Mouse (Mus musculus): ENCODE results near the gene Slc16a14. TPM values are rescaled to one million over a fixed set of nuclear protein-coding genes. Genes with fewer than 3 reads are reported as not detected.

The Slc16a14 gene
- total and polyA plus RNA-seq, 3 experiments, result 0.10 to 0.13 TPM; not detected in 1

DNA sequence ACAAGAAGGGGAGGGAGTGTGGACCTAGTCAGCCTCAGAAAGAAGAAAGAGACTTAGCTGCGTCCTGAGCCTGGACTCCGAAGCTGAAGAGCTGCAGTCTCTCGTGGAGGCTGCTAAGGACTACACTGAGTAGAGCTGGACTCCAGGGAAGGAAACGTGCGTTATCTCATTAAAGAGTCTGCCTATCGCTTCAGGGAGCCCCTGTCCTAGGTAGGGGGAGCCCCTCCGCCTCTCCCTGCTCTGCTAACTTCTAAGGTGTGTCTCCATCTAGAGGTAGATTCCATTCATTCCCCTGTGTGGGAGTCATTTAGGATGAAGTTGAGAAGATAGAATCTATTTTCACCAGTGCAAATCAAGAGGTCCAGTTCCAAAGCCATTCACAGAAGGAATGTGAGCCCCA is 65.4 kb downstream of the Slc16a14 start:
- peak overlapping the region in 2 of 3 experiments; percentile 54 to 57 for H3K4me3 ChIP-seq (replicated peaks in 1 of 3; ENCODE audit: low read depth in 2 of 3, low read length in 2 of 3, poor library complexity in 1 of 3)
- dilution Hi-C loops (cut with MboI; ENCODE audit: extremely low pct_ligation_motif_present, extremely low pct_unique_long_range_greater_than_20kb, low sequenced_read_pairs), result no loop called here
- DNase-seq (ENCODE audit: extremely low read depth), result peak; percentile 56
- in situ Hi-C loops (cut with MboI; ENCODE audit: low pct_ligation_motif_present, low pct_unique_long_range_greater_than_20kb, low sequenced_read_pairs), result no loop called here
- H3K36me3 ChIP-seq (replicated peaks in 1 of 2; ENCODE audit: control insufficient read depth in 1 of 2, insufficient read depth in 1 of 2, low read length in 1 of 2), result no peaks in the 10 kb centered on the region
- H3K79me2 ChIP-seq (replicated peaks; ENCODE audit: control insufficient read depth, extremely low read depth, insufficient read depth, poor library complexity, severe bottlenecking), result no peaks in the 10 kb centered on the region
- H3K9me3 ChIP-seq (replicated peaks; ENCODE audit: low read length), result no peaks in the 10 kb centered on the region
- TF ChIP-seq TBP (conservative IDR thresholded peaks at IDR 0.05; ENCODE audit: low read depth, low read length), result no peak
- peak in 1 of 2 experiments; percentile 64; a peak in 2 of 4 replicates for TF ChIP-seq CTCF (conservative IDR thresholded peaks at IDR 0.05 in 1 of 2, IDR thresholded peaks at IDR 0.05 in 1 of 2; ENCODE audit: low read depth in 2 of 2, low read length in 2 of 2)
- 0 out of 2 replicates have a peak, but pooled peaks have one; percentile 5 for TF ChIP-seq BHLHE40 (IDR thresholded peaks at IDR 0.05; ENCODE audit: low read depth, low read length)
- no peak for TF ChIP-seq MAZ (IDR thresholded peaks at IDR 0.05; ENCODE audit: low read depth, low read length)
- peak; percentile 59 for TF ChIP-seq RAD21 (IDR thresholded peaks at IDR 0.05; ENCODE audit: low read depth, low read length)
- TF ChIP-seq IRF4 (IDR thresholded peaks at IDR 0.05; ENCODE audit: low read depth, low read length), result no peak
- 0 out of 2 replicates have a peak, but pooled peaks have one; percentile 9 for TF ChIP-seq ELF1 (IDR thresholded peaks at IDR 0.05; ENCODE audit: low read depth, low read length)
- TF ChIP-seq POLR2A (IDR thresholded peaks at IDR 0.05; ENCODE audit: low read depth, low read length), result no peak
- TF ChIP-seq PAX5 (IDR thresholded peaks at IDR 0.05; ENCODE audit: low read length), result no peak
- TF ChIP-seq TCF12 (IDR thresholded peaks at IDR 0.05; ENCODE audit: low read depth, low read length), result no peak
- H3K4me2 ChIP-seq (ENCODE audit: insufficient read depth, low read depth, poor library complexity, severe bottlenecking), result peak overlapping the region; percentile 14; the same call in 1 of the 2 replicates
- no peak overlapping the region for H3K27ac ChIP-seq (ENCODE audit: insufficient read depth, low read depth)
- H3K9ac ChIP-seq (ENCODE audit: insufficient read depth, low read depth), result no peak overlapping the region
- H3K4me1 ChIP-seq (ENCODE audit: control insufficient read depth in 1 of 2, insufficient read depth in 2 of 2), result peaks cover 0 to 23% of the 10 kb centered on the region in 2 experiments; a peak in 2 of 4 replicates
- H3K27me3 ChIP-seq (replicated peaks), result no peaks in the 10 kb centered on the region

DNA sequence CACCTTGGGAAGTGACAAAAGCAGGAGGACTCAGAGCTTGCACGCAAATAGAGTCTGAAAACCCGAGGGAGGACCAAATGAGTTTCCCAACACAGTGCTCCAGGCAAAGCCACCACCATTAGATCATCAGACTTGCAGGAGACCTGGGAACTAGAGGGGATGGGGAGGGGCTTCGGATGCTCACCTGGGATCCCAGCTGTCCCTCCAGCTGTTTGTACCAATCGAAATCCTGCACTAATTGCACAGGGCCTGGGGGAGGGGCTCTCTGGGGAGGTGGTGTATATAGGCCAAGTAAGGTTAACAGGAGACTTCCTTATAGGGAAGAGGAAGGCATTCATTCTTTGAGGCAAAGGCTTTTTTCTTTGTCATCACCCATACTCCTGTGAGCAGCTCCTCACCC is 66.1 kb downstream of the Slc16a14 start:
- H3K9ac ChIP-seq (ENCODE audit: insufficient read depth, low read depth), result no peak overlapping the region
- no peak overlapping the region for H3K4me2 ChIP-seq (ENCODE audit: insufficient read depth, low read depth, poor library complexity, severe bottlenecking)
- no peaks in the 10 kb centered on the region for H3K79me2 ChIP-seq (replicated peaks; ENCODE audit: control insufficient read depth, extremely low read depth, insufficient read depth, poor library complexity, severe bottlenecking)
- peaks cover 0 to 26% of the 10 kb centered on the region in 2 experiments; a peak in 2 of 4 replicates for H3K4me1 ChIP-seq (ENCODE audit: control insufficient read depth in 1 of 2, insufficient read depth in 2 of 2)
- H3K27ac ChIP-seq (ENCODE audit: insufficient read depth, low read depth), result no peak overlapping the region
- peak; percentile 14 for DNase-seq (ENCODE audit: extremely low read depth)
- H3K4me3 ChIP-seq (replicated peaks in 1 of 3; ENCODE audit: low read depth in 2 of 3, low read length in 2 of 3, poor library complexity in 1 of 3), result peak overlapping the region in 2 of 3 experiments; percentile 54 to 57
- TF ChIP-seq SIN3A (IDR thresholded peaks at IDR 0.05; ENCODE audit: low read length), result no peak
- in situ Hi-C loops (cut with MboI; ENCODE audit: low pct_ligation_motif_present, low pct_unique_long_range_greater_than_20kb, low sequenced_read_pairs) (no loop called here), dilution Hi-C loops (cut with MboI; ENCODE audit: extremely low pct_ligation_motif_present, extremely low pct_unique_long_range_greater_than_20kb, low sequenced_read_pairs) (no loop called here)
- no peaks in the 10 kb centered on the region for H3K27me3 ChIP-seq (replicated peaks)
- no peaks in the 10 kb centered on the region for H3K9me3 ChIP-seq (replicated peaks; ENCODE audit: low read length)
- no peaks in the 10 kb centered on the region for H3K36me3 ChIP-seq (replicated peaks in 1 of 2; ENCODE audit: control insufficient read depth in 1 of 2, insufficient read depth in 1 of 2, low read length in 1 of 2)

DNA sequence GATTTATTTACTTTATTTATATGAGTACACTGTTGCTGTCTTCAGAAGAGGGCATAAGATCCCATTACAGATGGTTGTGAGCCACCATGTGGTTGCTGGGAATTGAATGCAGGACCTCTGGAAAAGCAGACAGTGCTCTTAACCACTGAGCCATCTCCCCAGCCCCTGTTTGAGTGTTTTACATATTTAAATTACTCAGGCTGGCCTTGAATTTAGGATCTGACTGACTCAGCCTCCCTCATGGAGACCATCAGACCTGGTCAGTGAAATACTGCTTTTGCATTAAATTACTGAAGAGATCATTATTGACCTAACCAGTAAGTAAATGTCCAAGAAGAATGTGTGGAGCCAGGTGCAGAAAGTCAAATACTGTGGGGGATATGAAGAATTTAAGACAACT is 66.6 kb downstream of the Slc16a14 start:
- Histone ChIP-seq H3K27me3 (replicated peaks) (no peaks in the 10 kb centered on the region), H3K4me1 (ENCODE audit: control insufficient read depth in 1 of 2, insufficient read depth in 2 of 2) (peaks cover 0 to 26% of the 10 kb centered on the region in 2 experiments; a peak in 2 of 4 replicates), H3K36me3 (replicated peaks in 1 of 2; ENCODE audit: control insufficient read depth in 1 of 2, insufficient read depth in 1 of 2, low read length in 1 of 2) (no peaks in the 10 kb centered on the region), H3K4me3 (replicated peaks in 1 of 3; ENCODE audit: low read depth in 2 of 3, low read length in 2 of 3, poor library complexity in 1 of 3) (no peak overlapping the region), H3K27ac (ENCODE audit: insufficient read depth, low read depth) (no peak overlapping the region), H3K79me2 (replicated peaks; ENCODE audit: control insufficient read depth, extremely low read depth, insufficient read depth, poor library complexity, severe bottlenecking) (no peaks in the 10 kb centered on the region), H3K9me3 (replicated peaks; ENCODE audit: low read length) (no peaks in the 10 kb centered on the region), H3K9ac (ENCODE audit: insufficient read depth, low read depth) (no peak overlapping the region), H3K4me2 (ENCODE audit: insufficient read depth, low read depth, poor library complexity, severe bottlenecking) (no peak overlapping the region)
- in situ Hi-C loops (cut with MboI; ENCODE audit: low pct_ligation_motif_present, low pct_unique_long_range_greater_than_20kb, low sequenced_read_pairs), result no loop called here
- TF ChIP-seq ETS1 (conservative IDR thresholded peaks at IDR 0.05; ENCODE audit: low read depth, low read length), result no peak
- DNase-seq (ENCODE audit: extremely low read depth), result no peak
- dilution Hi-C loops (cut with MboI; ENCODE audit: extremely low pct_ligation_motif_present, extremely low pct_unique_long_range_greater_than_20kb, low sequenced_read_pairs), result no loop called here

All from CH12.LX (cell line).